Mouse (Mus musculus) gastrocnemius, postnatal 36 days (tissue): Measurements from ENCODE around the gene Gdpd3. TPM values are rescaled to one million over a fixed set of nuclear protein-coding genes. Genes with fewer than 3 reads are reported as not detected.
"Not testable (repeated sequence)": the region's sequence is repeated elsewhere in the genome, so short reads cannot be mapped to it uniquely, and the experiment has no call there.

Source experiments
- DNase-seq, 2 experiments: peaks; one replicate each; pipeline ENCODE4 v3.0.0; 2022
- intact Hi-C: fragments of 180-260 bp; cut with DNase I; formaldehyde crosslinking; loops from one replicate; pipeline ENCODE4 v1.15.1; 2025
- long read RNA-seq, 2 experiments: library from polyadenylated mRNA; stranded (forward); transcript quantifications; one replicate each; pipeline ENCODE4 v2.0.0; 2021
- total RNA-seq, 2 experiments: library from RNA; stranded (reverse); gene quantifications; 2 replicates each; pipeline ENCODE4 v1.2.3; 2021

Gene Gdpd3
- 1 to 10 TPM in 1 of 2 experiments, under 1 TPM in 1; 0.99 to 1.8 TPM for total RNA-seq
- long read RNA-seq, experiment 1, partial matches to known transcripts: 0 of 1 reads
- long read RNA-seq, experiment 1, other reads (novel, unspliced or antisense): 1 of 1 reads
- long read RNA-seq, experiment 2, partial matches to known transcripts: 0 of 3 reads
- long read RNA-seq, experiment 2, other reads (novel, unspliced or antisense): 3 of 3 reads

DNA sequence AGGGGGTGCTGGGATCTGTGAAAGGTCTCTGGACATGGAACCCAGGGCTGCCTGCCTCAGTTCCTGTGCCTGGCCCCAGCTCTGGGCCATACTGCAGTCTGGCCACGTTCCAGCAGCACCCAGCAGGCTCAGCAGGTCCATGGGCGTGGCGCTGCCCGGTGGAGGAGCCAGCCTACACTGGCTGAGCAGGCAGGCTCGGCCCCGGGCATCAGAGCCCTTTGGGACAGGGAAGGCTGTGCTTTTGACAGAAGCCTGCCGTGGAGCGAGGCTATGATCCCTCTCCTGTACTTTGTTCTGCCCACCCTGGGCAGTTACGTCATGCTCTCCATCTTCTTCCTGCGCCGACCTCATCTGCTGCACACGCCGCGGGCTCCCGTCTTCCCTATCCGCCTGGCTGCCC lies at the start of gene Gdpd3:
TSS of gene Gdpd3 (plus strand) at position 134 of the 400 bp plus-strand sequence.
- intact Hi-C loops: no loop called here
- no peak for DNase-seq

GRCm38 (mm10) chr7:126717566-126717965 lies 48.6 kb upstream of the Gdpd3 start:
- DNase-seq: no peak
- intact Hi-C loops: no loop called here

- intact Hi-C loops: no loop called here
- DNase-seq: no peak
Observed at GRCm38 (mm10) chr7:126718787-126719337, 47.3 kb upstream of the Gdpd3 start.

GRCm38 (mm10) chr7:126721635-126722034 lies 44.5 kb upstream of the Gdpd3 start:
- no peak for DNase-seq
- intact Hi-C loops: no loop called here

DNA sequence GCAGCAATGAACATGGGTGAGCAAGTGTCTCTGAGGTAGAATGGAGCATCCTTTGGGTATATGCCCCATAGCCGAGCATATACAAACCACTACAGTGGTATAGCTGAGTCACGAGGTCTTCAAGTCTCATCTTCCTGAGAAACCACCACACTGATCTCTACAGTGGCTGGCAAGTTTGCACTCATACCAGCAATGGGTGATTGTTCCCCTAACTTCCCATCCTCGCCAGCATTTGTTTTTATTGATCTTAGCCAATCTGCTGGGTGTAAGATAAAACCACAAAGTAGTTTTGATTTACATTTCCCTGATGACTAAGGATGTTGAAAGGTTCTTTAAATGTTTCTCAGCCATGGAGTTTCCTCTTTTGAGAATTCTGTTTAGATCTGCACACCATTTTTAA lies 41.1 kb upstream of the Gdpd3 start:
- DNase-seq: no peak
- intact Hi-C loops: no loop called here

GRCm38 (mm10) chr7:126725667-126726066 lies 40.5 kb upstream of the Gdpd3 start:
- no peak for DNase-seq
- intact Hi-C loops: no loop called here

- DNase-seq, intact Hi-C loops: not testable (repeated sequence)
Observed at GRCm38 (mm10) chr7:126730256-126730789, 35.8 kb upstream of the Gdpd3 start.

DNA sequence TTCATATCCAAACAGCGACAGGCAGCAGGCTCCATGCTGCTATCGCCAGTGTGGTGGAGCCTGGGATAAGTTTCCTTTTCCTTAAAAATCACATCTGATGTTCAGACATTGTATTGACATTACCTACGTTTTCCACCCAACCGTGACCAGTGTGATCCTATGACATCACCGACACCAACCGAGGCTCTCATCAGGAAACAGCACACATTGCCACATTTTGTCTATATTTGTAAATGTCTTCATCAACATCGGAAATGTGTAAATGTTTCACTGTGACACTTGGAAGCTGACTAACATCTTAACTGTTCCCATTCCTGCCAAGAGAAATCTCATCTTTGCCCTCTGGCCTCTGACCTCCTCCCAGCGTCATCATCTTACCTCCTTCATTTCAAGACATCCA lies 30.0 kb upstream of the Gdpd3 start:
- intact Hi-C loops: no loop called here
- DNase-seq: no peak

DNA sequence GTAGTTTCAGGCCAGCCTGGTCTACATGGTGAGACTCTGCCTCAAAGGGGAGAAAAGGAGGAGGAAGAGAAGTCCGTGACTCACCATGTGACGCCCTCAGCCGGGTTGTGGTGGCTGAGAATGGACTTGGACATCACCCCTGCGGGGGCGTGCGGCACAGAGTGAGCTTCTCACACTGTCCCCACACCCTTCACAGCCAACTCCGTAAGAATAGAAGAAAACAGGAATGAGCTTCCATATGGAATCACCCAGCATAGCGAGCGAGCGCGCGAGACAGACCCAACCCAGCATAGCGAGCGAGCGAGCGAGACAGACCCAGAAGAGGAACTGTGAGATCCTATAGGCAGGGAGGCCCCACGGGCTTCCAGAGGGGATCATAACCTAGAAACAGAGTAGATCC lies 26.6 kb upstream of the Gdpd3 start:
- no peak for DNase-seq
- intact Hi-C loops: no loop called here

GRCm38 (mm10) chr7:126740132-126740735 lies 25.9 kb upstream of the Gdpd3 start:
- intact Hi-C loops: no loop called here
- no peak for DNase-seq

GRCm38 (mm10) chr7:126740977-126741376 lies 25.2 kb upstream of the Gdpd3 start:
- intact Hi-C loops: no loop called here
- no peak for DNase-seq

DNA sequence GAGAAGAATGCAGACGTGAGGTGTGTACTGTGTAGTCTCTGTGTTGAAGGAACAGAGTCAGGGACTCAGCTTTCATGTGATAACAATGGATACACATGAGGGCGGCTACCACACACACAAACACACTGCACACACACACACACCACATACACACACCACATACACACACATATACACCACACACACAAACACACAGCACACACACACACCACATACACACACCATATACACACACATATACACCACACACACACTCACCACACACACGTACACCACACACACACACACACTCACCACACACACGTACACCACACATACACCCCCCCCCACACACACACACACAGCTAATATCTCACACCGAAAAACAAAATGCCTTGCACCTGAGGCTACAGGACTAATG lies 24.7 kb upstream of the Gdpd3 start:
- no peak for DNase-seq

GRCm38 (mm10) chr7:126741964-126742482 lies 24.1 kb upstream of the Gdpd3 start:
- intact Hi-C loops: no loop called here
- DNase-seq: no peak

More for the DNA sequence above, 24.7 kb upstream of the Gdpd3 start:
- intact Hi-C loops: no loop called here

GRCm38 (mm10) chr7:126746066-126746465 lies 20.1 kb upstream of the Gdpd3 start:
- intact Hi-C loops: no loop called here
- no peak for DNase-seq

DNA sequence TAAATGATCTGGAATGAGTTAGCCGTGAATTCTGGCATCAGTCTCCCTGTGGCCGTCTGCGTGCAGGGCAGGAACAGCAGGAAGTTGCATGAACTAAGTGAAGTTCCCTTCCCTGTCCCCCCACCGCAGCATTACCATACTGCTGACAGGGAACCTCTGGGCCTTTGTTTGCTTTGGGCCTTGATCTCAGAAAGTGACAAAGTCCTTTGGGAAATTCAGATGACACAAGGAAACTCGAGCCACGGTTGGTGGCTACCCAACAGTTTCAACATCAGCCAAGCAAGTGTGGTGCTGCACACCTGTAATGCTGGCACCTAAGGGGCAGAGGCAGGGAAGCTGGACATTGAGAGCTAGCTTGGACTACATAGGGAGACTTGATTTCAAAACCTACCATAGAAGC lies 19.3 kb upstream of the Gdpd3 start:
- no peak for DNase-seq
- intact Hi-C loops: no loop called here

- no peak for DNase-seq
- intact Hi-C loops: no loop called here
Observed at GRCm38 (mm10) chr7:126748824-126749223, 17.3 kb upstream of the Gdpd3 start.

- no peak for DNase-seq
- intact Hi-C loops: loop anchor here (5.0 kb wide), 1 partner anchor 358 kb away; no protein-coding TSS in a partner anchor
Observed at GRCm38 (mm10) chr7:126749582-126750343, 16.4 kb upstream of the Gdpd3 start.

- intact Hi-C loops: loop anchor here (5.0 kb wide), 2 partner anchors 262 to 352 kb away; partner anchors contain the start of genes Pagr1a and Pagr1b
- peak; percentile 58 to 65 for DNase-seq
Observed at GRCm38 (mm10) chr7:126754866-126755265, 11.3 kb upstream of the Gdpd3 start.

DNA sequence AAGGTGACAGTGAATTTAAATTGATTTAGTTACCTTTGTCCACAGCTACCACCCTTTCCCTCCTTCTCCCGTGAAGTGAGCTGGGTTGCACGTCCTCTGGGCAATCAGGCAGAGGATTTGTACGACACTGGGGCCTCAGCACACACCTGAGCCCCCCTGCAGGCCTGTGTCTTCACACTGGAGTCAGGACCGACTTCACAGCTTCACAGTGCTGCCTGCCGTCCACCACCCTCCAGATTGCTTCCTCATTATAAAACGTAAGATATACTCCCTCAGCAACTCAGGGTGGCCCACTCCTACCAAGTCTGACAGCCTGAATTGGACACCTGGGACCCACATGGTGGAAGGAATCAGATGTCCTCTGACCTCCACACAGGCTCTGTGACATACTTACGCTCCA lies 7.6 kb upstream of the Gdpd3 start:
- intact Hi-C loops: loop anchor here (5.0 kb wide), 1 partner anchor 259 kb away; the partner anchor contains the start of genes Pagr1a and Pagr1b
- DNase-seq: no peak

DNA sequence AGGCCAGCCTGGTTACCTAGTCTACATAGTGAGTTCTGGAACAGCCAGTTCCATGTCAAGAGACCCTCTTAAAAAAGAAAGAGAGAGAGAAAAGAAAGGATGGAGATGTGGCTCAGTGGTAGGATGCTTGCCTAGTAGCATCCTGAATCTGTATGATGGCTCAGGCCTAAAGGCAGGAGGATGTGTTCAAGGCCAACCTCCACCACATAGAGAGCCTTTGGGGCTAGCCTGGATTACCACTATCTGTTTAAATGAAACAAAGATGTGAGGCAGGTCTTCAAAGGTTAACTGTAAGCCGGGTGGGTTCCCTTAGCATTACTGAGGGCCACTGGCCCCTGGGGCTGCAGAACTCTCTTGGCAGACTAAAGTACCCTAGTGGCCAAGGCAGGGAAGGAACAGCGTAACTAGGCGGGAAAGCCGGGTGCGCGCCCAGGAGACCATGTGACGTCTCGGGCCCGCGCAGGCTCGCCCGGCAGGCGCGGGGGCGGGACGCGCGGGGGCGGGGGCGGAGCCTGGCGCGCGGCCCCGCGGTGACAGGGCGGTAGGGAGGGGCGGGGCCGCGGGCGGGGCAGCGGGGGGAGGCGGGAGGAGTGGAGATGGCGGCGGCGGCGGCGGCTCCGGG lies 7.0 kb upstream of the Gdpd3 start, which contains the start of gene Mapk3:
TSS of gene Mapk3 (plus strand) at position 552 of the 622 bp plus-strand sequence.
- peak; percentile 83 to 84 for DNase-seq
- intact Hi-C loops: loop anchor here (5.0 kb wide), 1 partner anchor 258 kb away; the partner anchor contains the start of genes Pagr1a and Pagr1b
